ENCODE assay signal across 32 mouse cellular contexts in the genomic region with DNA sequence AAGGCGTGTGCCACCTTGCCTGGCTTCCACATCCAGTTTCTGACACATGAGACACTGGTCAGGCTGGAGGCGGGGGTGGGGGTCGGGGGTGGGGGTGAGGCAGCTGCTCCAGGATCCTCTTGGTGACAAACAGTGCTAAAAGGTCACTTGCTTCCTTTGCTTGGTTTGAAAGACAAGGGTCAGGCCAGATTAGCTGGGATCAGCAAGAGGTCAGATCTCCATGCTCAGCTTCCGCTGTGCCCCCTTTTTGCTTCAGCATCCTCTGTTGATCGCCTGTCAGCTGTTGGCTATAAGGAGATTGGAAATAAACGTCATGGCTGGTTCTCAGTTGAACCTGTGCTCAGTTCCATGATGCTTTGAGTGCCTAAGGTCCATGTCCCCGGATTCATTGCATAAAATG. TPM values are rescaled to one million over a fixed set of nuclear protein-coding genes. Genes with fewer than 3 reads are reported as not detected.
"Had no signal": no experiment of that assay in that cellular context is flagged by ENCODE, and none has a peak within 500 bp of the region (broad histone marks: within the 10 kb centered on the region; RNA-seq: fewer than 3 reads in every experiment).

No protein-coding gene starts in this region.

- H3K4me3 ChIP-seq: heart, adult 2 months; heart, embryonic 13.5 days; heart, embryonic 15.5 days; hindbrain, embryonic 10.5 days; hindbrain, embryonic 12.5 days; intestine, embryonic 15.5 days; layer of hippocampus, adult 2 months; limb, embryonic 13.5 days; limb, embryonic 15.5 days; liver, embryonic 12.5 days had no signal

- H3K27ac ChIP-seq: heart, adult 2 months; heart, embryonic 13.5 days; heart, embryonic 15.5 days; hindbrain, embryonic 10.5 days; hindbrain, embryonic 12.5 days; hindbrain, embryonic 14.5 days; intestine, embryonic 15.5 days; layer of hippocampus, adult 2 months; limb, embryonic 13.5 days; limb, embryonic 15.5 days; liver, embryonic 12.5 days had no signal

- ATAC-seq: hindbrain, embryonic 16.5 days; inflammation-experienced regulatory T-cells, adult 6 months; intestine, embryonic 15.5 days; intestine, postnatal 0 days; liver, embryonic 12.5 days had no signal

- H3K36me3 ChIP-seq: heart, embryonic 13.5 days; heart, embryonic 15.5 days; hindbrain, embryonic 12.5 days; intestine, embryonic 15.5 days; limb, embryonic 13.5 days; limb, embryonic 15.5 days; liver, embryonic 12.5 days had no signal

- H3K9me3 ChIP-seq: heart, embryonic 13.5 days; heart, embryonic 15.5 days; hindbrain, embryonic 12.5 days; intestine, embryonic 15.5 days; limb, embryonic 13.5 days; limb, embryonic 15.5 days had no signal

- H3K4me1 ChIP-seq: heart, embryonic 13.5 days; heart, embryonic 15.5 days; hindbrain, embryonic 12.5 days; intestine, embryonic 15.5 days; limb, embryonic 13.5 days; limb, embryonic 15.5 days had no signal

- H3K27me3 ChIP-seq: heart, embryonic 13.5 days; heart, embryonic 15.5 days; hindbrain, embryonic 12.5 days; intestine, embryonic 15.5 days; limb, embryonic 13.5 days; limb, embryonic 15.5 days; liver, embryonic 12.5 days had no signal

- H3K9ac ChIP-seq: heart, embryonic 13.5 days; heart, embryonic 15.5 days; hindbrain, embryonic 12.5 days; hindbrain, embryonic 14.5 days; intestine, embryonic 15.5 days; limb, embryonic 13.5 days; limb, embryonic 15.5 days; liver, embryonic 12.5 days had no signal

- H3K4me2 ChIP-seq: heart, embryonic 11.5 days; heart, embryonic 13.5 days; heart, embryonic 15.5 days; hindbrain, embryonic 12.5 days; hindbrain, embryonic 14.5 days; intestine, embryonic 15.5 days; limb, embryonic 13.5 days; limb, embryonic 15.5 days; liver, embryonic 12.5 days had no signal

- DNase-seq: gastrocnemius, postnatal 14 days; gastrocnemius, postnatal 36 days; heart, adult 11 months; heart, adult 2 months; heart, postnatal 14 days; heart, postnatal 4 days; kidney, adult 18-20 months; kidney, adult 8-10 months; kidney, postnatal 10 days; kidney, postnatal 25 days; kidney, postnatal 4 days; layer of hippocampus, adult 9-11 months; layer of hippocampus, postnatal 36 days; left cerebral cortex, postnatal 4 days had no signal

RNA-seq across cellular contexts. Expression of a gene that starts 49.8 kb away (rescaled TPM):
- total RNA-seq: gastrocnemius, adult 18-20 months; gastrocnemius, postnatal 14 days; gastrocnemius, postnatal 36 days; heart, postnatal 14 days; liver, adult 2 months had no signal
- polyA plus RNA-seq: heart, embryonic 13.5 days; hindbrain, embryonic 10.5 days; hindbrain, embryonic 12.5 days; intestine, embryonic 15.5 days; intestine, postnatal 0 days; kidney, embryonic 16.5 days; limb, embryonic 11.5 days; limb, embryonic 13.5 days; liver, adult 2 months; liver, embryonic 12.5 days had no signal
